Mouse (Mus musculus) cortical plate, adult 2 months (tissue): ENCODE results near the gene F830045P16Rik. TPM values are rescaled to one million over a fixed set of nuclear protein-coding genes. Genes with fewer than 3 reads are reported as not detected.

Experiments used
- H3K27ac ChIP-seq: fragments of 200-500 bp; 2 replicates; pipeline ENCODE4 v1.5.1; 2012; ENCODE audit warnings: low read length, control low read depth, inconsistent platforms; ENCODE audit not compliant: insufficient read depth
- H3K4me1 ChIP-seq: fragments of 200-500 bp; 2 replicates; pipeline ENCODE4 v1.6.1; 2011; ENCODE audit warnings: low read length; ENCODE audit not compliant: control insufficient read depth, insufficient read depth
- H3K4me3 ChIP-seq: fragments of 200-500 bp; 2 replicates; pipeline ENCODE4 v1.5.1; 2011; ENCODE audit warnings: mild to moderate bottlenecking, low read length, control low read depth; ENCODE audit not compliant: insufficient read depth
- CTCF ChIP-seq: fragments of 200-500 bp; IDR thresholded peaks from 2 replicates; pipeline ENCODE4 v1.5.1; 2011; ENCODE audit warnings: mild to moderate bottlenecking, control low read depth, low read length; ENCODE audit not compliant: insufficient read depth; ENCODE audit errors: extremely low read depth
- POLR2A ChIP-seq: fragments of 200-500 bp; IDR thresholded peaks from 2 replicates; pipeline ENCODE4 v1.6.1; 2011; ENCODE audit warnings: mild to moderate bottlenecking, low read length, control low read depth; ENCODE audit not compliant: insufficient read depth; ENCODE audit errors: extremely low read depth
- polyA plus RNA-seq: library from polyadenylated mRNA; depleted of rRNA; stranded (reverse); fragments of >200 nt; gene quantifications from 2 replicates; pipeline ENCODE4 v1.2.3, GENCODE M21; 2012

Gene F830045P16Rik
- polyA plus RNA-seq, 1 experiment = not detected

GRCm38 (mm10) chr2:129573701-129574273 lies 37.4 kb upstream of the F830045P16Rik start:
- TF ChIP-seq POLR2A (no peak), CTCF (no peak)
- Histone ChIP-seq H3K4me3 (no peak overlapping the region), H3K27ac (peak overlapping the region; percentile 83), H3K4me1 (peaks cover 13% of the 10 kb centered on the region)

- Histone ChIP-seq H3K27ac (0 out of 2 replicates have a peak overlapping the region, but pooled peaks have one; percentile 5), H3K4me3 (no peak overlapping the region), H3K4me1 (peaks cover 12% of the 10 kb centered on the region)
- TF ChIP-seq POLR2A = no peak
- TF ChIP-seq CTCF = no peak
Measured at GRCm38 (mm10) chr2:129569556-129569955, 33.2 kb upstream of the F830045P16Rik start.

DNA sequence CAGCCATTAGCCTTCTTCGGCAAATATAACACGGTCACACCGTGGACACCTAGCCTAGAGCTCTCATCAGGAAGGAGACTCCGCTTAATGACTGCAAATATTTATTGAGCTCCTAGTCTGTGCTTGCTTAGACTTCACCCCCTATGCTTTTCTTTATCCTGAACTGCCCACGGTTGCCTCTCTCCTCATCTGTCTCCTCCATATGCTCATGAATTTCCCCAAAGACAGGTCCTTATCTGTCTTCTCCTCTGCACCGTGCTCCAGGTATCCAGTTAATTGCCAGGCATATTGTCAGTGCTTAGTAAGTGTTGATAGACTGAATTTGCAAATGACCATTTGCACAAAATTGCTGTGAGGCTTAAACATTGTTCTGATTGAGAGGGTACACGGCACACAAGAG lies 32.7 kb upstream of the F830045P16Rik start:
- Histone ChIP-seq H3K4me1 (peaks cover 14% of the 10 kb centered on the region), H3K4me3 (no peak overlapping the region), H3K27ac (0 out of 2 replicates have a peak overlapping the region, but pooled peaks have one; percentile 5)
- no peak for TF ChIP-seq POLR2A
- TF ChIP-seq CTCF = no peak

GRCm38 (mm10) chr2:129563944-129564709 lies 27.7 kb upstream of the F830045P16Rik start:
- Histone ChIP-seq H3K4me3 (no peak overlapping the region), H3K4me1 (peaks cover 20% of the 10 kb centered on the region), H3K27ac (peak overlapping the region; percentile 47)
- no peak for TF ChIP-seq CTCF
- no peak for TF ChIP-seq POLR2A

- peaks cover 22% of the 10 kb centered on the region for H3K4me1 ChIP-seq
- TF ChIP-seq CTCF (no peak), POLR2A (no peak)
- no peak overlapping the region for H3K27ac ChIP-seq
- H3K4me3 ChIP-seq = no peak overlapping the region
Measured at GRCm38 (mm10) chr2:129561796-129562195, 25.4 kb upstream of the F830045P16Rik start.

- TF ChIP-seq POLR2A = no peak
- Histone ChIP-seq H3K4me1 (peaks cover 15% of the 10 kb centered on the region), H3K27ac (no peak overlapping the region)
Measured at GRCm38 (mm10) chr2:129558875-129559219, 22.4 kb upstream of the F830045P16Rik start.

DNA sequence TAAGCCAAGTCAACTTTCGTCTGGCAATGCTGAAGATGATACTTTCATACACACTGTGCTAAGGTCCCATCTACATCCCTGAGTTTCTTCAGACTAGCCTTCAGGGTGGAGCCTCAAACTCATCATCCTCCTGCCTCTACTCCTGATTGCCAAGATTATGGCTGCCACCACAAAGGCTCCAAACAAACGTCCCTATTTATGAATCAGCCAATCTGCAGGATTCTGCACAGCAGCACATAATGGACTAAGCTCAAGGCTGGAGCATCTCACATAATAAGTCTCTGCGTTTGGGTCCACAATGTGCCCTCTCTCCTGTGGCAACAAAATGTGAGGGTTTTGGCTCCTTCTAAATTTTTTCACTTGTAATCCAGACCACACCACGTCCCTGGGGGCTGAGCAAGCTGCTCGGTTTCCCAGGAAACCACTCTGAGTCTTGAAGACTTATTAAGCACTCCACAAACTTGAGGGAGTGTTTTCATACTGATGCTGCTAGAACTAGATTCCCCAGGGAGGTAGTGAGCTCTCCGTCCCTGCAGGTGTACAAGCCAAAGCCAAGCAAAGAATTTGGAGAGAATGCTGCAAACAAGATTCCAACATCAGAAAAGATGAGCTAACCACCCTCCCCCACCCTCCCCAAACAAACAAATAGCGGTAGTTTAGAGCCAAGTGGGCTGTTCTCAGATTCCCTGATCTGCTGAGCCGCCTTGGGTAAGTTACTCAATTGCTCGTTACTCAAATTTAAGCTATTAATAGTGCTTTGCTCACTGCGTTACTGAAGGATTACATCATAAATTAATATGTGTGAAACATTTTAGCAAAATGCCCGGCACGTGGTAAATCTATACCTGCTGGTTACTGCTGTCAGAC lies 21.8 kb upstream of the F830045P16Rik start:
- H3K27ac ChIP-seq = no peak overlapping the region
- TF ChIP-seq POLR2A (no peak), CTCF (no peak)
- no peak overlapping the region for H3K4me3 ChIP-seq
- H3K4me1 ChIP-seq = peaks cover 11% of the 10 kb centered on the region

More at GRCm38 (mm10) chr2:129558875-129559219, 22.4 kb upstream of the F830045P16Rik start:
- no peak overlapping the region for H3K4me3 ChIP-seq

DNA sequence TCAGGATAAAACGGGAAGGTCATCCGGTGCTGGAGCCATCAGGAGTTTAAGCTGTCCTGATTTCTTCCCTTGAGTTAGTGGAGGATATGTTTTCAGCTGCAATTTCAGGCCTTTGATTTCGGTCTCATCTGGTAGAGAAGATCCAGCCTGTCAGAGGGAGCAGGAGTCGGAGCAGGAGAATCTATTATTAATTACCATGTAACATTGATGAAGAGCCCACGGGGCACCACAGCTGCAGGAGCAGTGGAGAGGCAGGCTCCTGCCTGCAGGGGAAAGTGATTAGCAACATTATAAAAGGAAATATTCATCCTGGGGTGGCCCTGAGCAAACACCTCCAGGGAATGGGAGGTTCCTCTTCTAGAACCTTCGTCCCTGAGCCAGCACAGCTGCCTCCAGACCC lies 19.7 kb upstream of the F830045P16Rik start:
- no peak overlapping the region for H3K27ac ChIP-seq
- H3K4me3 ChIP-seq = no peak overlapping the region
- TF ChIP-seq CTCF (no peak), POLR2A (no peak)
- H3K4me1 ChIP-seq = peaks cover 6% of the 10 kb centered on the region; the same call in 1 of the 2 replicates

GRCm38 (mm10) chr2:129550781-129551180 lies 14.4 kb upstream of the F830045P16Rik start:
- TF ChIP-seq POLR2A (no peak), CTCF (no peak)
- no peak overlapping the region for H3K27ac ChIP-seq
- H3K4me3 ChIP-seq = no peak overlapping the region
- H3K4me1 ChIP-seq = peaks cover 2% of the 10 kb centered on the region; the same call in 1 of the 2 replicates
